Mouse (Mus musculus) adrenal gland, postnatal 36 days (tissue): ENCODE measurements around the gene Timm29. TPM values are rescaled to one million over a fixed set of nuclear protein-coding genes. Genes with fewer than 3 reads are reported as not detected.

Experiments used
- DNase-seq, 2 experiments: peaks; one replicate each; pipeline ENCODE4 v3.0.0; 2021; ENCODE audit warnings: mixed read lengths in 1 of 2
- microRNA-seq: library from miRNA; unstranded; fragments of <30 nt; microRNA quantifications from one replicate; pipeline ENCODE4 v1.2.0, GENCODE M21; 2021
- total RNA-seq, 2 experiments: library from RNA; stranded (reverse); gene quantifications; 2 replicates each; pipeline ENCODE4 v1.2.3; 2021

Gene Timm29
- total RNA-seq, 2 experiments from 2014 or later = 57.4 to 68.8 TPM

DNA sequence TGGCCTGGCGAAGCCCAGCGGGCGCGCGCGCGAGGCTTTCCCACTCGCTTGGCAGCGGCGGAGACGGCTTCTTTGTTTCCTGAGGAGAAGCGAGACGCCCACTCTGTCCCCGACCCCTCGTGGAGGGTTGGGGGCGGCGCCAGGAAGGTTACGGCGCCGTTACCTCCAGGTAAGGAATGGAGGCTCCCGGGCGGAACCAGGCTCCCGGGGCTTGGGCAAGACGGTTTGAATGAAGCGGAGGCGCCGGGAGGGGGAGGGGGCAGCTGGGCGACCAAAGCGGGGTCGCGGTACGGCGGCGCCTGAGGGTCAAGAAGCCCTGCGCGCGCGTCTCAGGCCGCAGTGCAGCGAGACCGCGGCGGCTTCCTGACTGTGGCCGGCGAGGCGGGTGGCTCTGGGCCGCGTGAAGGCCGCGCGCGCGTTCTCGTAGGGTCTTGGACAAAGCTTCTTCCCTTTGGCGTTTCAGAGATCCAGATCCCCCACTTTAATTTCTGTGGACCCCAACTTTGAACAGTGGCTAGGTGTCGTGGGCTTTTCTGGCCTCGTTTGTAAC, 23.8 kb downstream of the Timm29 start:
- peak; percentile 92 to 94 for DNase-seq

DNA sequence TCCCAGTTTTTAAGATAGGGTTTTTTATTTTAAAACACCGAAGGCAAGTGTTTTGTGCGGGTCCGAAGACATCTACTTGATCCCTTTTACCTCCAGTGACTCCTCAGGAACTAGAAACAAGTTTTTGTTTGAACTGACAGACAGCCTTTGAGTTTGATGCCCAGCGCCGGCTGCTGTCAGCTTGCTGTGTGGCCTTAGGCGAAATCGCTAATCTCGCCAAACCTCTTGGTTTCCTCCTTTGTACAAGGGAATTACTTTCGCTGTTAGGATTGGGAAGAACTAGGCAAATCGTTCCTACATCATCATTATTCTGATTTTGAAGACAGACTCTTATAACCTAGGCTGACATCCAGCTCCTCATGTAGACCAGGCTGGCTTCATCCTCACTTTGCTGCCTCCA, 24.5 kb downstream of the Timm29 start:
- DNase-seq = peak in 1 of 2 experiments; percentile 53

DNA sequence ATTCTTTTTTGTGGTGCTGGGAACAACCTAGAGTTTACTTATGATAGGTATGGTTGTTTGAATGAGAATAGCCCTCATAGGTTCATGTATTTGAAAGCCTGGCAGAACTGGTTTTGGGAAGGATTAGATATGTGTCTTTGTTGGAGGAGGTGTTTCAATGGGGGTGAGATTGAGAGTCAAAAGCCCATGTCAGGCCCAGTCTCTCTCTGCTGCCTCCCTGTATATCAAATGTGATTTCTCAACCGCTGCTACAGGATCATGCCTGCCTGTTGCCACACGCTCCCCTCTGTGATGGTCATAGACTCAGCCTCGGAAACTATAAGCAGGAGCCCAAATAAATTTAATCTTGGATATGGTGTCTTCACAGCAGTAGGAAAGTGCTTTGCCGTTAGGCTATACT, 27.7 kb downstream of the Timm29 start:
- no peak for DNase-seq

DNA sequence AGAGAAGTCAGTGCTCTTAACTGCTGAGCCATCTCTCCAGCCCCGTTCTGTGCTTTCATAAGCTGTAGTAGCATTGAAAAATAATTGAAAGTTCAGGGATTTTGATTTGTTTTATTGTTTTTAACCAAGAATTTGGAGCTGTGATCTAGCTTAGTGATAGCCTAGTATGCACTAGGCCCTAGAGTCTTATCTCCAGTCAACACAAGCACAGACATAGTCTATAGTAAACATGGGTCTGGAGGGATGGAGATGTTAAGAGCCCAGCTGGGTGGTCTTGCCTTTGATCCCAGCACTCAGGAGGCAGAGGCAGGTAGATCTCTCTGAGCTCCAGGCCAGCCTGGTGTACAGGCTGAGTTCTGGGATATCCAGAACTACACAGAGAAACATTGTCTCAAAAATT, 30.2 kb downstream of the Timm29 start:
- no peak for DNase-seq

DNA sequence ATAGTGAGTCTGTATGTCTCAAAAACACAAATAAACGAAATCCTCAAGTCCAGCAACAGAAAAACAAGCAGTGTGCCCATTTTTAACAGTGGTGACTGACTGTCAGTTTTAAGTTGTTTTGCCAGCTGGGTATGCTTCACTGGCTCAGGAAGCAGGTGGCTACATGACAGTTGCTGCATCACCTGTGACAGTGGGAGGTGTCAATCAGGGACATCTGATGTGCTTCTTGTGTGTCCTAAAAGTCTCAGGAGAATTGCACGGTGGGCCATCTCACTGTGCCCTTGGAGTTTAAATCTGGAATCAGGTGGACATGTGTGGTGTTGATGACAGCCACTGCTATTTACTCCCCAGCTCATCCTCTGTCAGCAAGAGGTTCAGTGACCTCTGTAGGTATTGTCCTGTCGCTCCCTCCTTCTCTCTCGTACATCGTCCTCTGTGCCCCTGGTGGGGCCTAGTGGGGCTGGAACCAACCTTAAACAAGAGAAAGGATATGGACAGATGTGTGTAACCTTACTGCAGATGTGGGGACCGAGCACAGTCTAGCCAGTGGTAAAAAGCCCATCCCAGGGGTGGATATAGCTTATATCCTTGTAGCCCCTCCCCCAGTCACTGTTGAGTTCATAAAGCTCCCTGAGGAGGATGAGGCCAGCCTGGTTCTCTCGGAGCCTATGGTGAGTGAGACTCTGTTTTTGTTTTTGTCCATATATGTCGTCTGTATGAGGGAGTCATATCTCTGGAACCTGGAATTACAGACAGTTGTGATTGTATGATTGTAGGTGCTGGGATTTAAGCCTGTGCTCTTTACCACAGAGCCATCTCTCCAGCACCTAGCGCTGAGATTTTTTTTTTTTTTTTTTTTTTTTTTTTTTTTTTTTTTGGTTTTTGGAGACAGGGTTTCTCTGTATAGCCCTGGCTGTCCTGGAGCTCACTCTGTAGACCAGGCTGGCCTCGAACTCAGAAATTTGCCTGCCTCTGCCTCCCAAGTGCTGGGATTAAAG, 33.1 kb downstream of the Timm29 start:
- DNase-seq = no peak

DNA sequence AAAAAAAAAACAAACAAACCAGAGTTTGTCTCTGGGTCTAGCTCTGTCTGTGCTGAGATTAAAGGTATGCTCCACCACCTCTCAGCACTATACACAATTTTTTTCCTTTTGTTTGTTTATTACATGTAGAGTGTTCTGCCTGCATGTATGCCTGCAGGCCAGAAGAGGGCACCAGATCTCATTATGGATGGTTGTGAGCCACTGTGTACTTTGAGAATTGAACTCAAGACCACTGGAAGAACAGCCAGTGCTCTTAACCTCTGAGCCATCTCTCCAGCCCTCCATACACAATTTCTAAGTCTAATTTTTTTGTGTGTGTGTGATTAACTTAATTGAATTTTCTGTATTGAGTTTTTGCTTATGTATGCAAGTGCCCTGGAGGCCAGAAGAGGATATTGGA, 34.0 kb downstream of the Timm29 start:
- no peak for DNase-seq

DNA sequence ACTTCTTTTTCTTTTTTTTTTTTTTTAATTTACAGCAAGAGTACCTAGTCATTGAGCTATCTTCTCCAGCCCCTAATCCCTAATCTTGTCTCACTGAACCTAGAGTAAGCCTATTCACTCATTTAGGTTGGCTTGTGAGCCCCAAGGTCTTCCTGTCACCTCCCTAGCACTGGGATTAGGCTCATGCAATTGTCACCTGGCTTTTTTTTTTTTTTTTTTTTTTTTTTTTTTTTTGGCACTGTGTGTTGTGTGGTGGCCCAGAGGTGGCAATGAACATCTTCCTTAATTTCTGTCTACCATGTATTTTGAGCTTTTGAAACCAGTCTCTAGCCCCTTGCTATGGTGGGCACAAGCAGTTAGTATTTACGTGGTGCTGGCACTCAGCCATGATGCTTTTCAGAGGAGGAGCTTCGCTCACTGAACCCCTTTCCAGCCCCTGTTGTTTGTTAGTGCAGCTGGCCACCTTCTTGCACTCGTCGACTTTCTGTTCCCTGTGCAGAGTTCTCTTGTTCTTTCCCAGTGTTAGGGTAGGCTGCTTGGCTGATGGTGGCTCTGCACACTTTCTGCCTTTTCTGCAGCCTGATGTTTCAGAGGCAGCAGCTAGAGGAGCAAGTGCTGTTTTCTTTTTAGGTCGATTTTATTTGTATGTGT, 34.7 kb downstream of the Timm29 start:
- no peak for DNase-seq

DNA sequence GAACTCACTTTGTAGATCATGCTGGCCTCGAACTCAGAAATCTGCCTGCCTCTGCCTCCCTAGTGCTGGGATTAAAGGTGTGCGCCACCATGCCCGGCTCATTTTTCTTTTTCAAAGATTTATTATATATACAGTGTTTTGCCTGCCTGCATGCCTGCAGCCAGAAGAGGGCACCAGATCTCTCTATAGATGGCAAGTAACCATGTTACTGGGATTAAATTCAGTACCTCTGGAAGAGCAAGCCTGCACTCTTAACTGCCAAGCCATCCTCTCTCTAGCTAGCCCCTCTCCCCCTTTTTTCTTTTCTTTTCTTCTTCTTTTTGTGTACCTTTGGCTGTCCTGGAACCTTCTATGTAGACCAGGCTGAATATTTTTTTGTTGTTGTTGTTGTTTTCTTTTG, 38.2 kb downstream of the Timm29 start:
- DNase-seq = peak; percentile 47 to 66

DNA sequence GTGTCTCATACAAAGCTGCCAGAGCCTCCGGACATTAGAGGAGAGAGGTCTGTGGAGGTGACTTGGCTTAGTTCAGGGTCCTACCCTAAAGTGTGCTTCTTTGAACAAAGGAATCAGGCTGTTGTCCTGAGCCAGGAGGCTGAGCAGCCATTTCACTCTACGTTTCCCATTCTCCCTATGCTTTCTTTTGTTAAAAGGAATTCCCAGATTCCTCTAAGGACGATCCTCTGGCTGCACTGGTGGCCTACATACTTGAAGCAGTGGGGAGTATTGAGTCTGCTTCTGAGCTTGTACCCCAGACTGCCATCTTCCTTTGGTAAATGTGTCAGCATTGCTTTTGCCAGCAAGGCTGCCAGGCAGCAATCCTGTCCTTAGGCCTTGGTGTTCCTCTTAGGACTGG, 40.6 kb downstream of the Timm29 start:
- no peak for DNase-seq

DNA sequence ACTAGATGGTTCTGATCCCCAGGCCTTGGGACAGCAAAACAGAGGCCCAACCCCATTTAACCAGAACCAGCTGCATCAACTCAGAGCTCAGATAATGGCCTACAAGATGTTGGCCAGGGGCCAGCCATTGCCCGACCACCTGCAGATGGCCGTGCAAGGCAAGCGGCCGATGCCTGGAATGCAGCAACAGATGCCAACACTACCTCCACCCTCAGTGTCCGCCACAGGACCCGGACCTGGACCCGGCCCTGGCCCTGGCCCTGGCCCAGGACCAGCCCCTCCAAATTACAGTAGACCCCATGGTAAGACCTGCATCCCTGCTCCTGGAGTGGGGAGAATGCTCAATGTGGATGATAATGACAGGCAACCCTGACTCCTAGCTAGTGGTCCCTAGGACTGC, 43.1 kb downstream of the Timm29 start:
- no peak for DNase-seq

DNA sequence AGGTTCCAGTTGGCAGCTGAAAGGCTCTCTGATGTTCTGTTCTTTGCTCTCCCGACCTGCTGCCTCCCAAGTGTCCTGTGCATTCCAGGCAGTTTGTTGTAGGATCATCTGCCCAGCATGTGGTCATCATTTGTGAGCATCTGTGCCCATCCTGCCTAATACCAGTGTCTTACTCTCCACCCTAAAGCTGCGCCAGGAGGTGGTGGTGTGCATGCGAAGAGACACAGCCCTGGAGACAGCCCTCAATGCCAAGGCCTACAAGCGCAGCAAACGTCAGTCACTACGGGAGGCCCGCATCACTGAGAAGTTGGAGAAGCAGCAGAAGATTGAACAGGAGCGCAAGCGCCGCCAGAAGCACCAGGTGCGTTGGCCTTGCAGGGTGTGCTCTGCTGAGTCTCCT, 46.5 kb downstream of the Timm29 start:
- no peak for DNase-seq

Small RNAs within 50 kb of the gene (microRNA-seq; reads per million reads assigned to microRNA genes)
- not detected for gene Mir1946b

Other genes starting within 250 kb of the Timm29 start
- 10 to 100 TPM; 52.6 to 66.1 TPM for gene Ilf3, start 224.9 kb upstream of the Timm29 start, total RNA-seq
- gene Qtrt1, start 180.9 kb upstream of the Timm29 start, total RNA-seq = 10 to 100 TPM; 13.6 to 17.7 TPM
- gene Dnm2, start 167.8 kb upstream of the Timm29 start, total RNA-seq = 100 to 1,000 TPM in 1 of 2 experiments, 10 to 100 TPM in 1; 99.8 to 102 TPM
- gene Tmed1, start 82.5 kb upstream of the Timm29 start, total RNA-seq = 10 to 100 TPM; 30.3 to 39.1 TPM
- gene AB124611, start 66.5 kb upstream of the Timm29 start, total RNA-seq = 1 to 10 TPM; 1.5 to 2.9 TPM
- gene Carm1, start 45.8 kb upstream of the Timm29 start, total RNA-seq = 10 to 100 TPM; 42.2 to 45.0 TPM
- 10 to 100 TPM; 23.3 to 39.1 TPM for gene Yipf2, start 106 bp downstream of the Timm29 start, total RNA-seq
- gene Smarca4, start 23.4 kb downstream of the Timm29 start, total RNA-seq = 10 to 100 TPM; 74.6 to 80.8 TPM
- gene Ldlr, start 130.8 kb downstream of the Timm29 start, total RNA-seq = 100 to 1,000 TPM; 119 to 184 TPM
- 1 to 10 TPM; 2.3 to 3.9 TPM for gene Spc24, start 167.6 kb downstream of the Timm29 start, total RNA-seq
- 10 to 100 TPM; 31.2 to 38.3 TPM for gene Kank2, start 206.0 kb downstream of the Timm29 start, total RNA-seq
- gene Angptl8, start 242.8 kb downstream of the Timm29 start, total RNA-seq = 1 to 10 TPM; 7.5 to 8.7 TPM